Mouse (Mus musculus): ENCODE data around the gene Ripk3. TPM values are rescaled to one million over a fixed set of nuclear protein-coding genes. Genes with fewer than 3 reads are reported as not detected.

Ripk3 gene
- polyA plus RNA-seq (2015; fragmentation: Nextera tagmentation; extraction: Ambion mirVana): 41.1 and 44.4 TPM in 2 replicates

GRCm38 (mm10) chr14:55788256-55789050 is at the start of gene Ripk3:
Gene Ripk3, minus strand, starts transcription at chr14:55788865.
- 4% methylated on average over 40 of the region's 40 CpGs for WGBS
- H3K9me3 ChIP-seq: no peaks in the 10 kb centered on the region
- peaks cover 16% of the 10 kb centered on the region for H3K4me1 ChIP-seq
- H3K9ac ChIP-seq: peak within 1 kb of the TSS; percentile 71
- ATAC-seq (ENCODE audit: insufficient number of reproducible peaks, insufficient read depth, low FRiP score, low TSS enrichment, low read depth): no peak
- no peak within 1 kb of the TSS for H3K27ac ChIP-seq
- H3K36me3 ChIP-seq: peaks cover 6% of the 10 kb centered on the region
- peaks cover 58% of the 10 kb centered on the region for H3K27me3 ChIP-seq
- peak within 1 kb of the TSS; percentile 56 for H3K4me3 ChIP-seq
- H3K4me2 ChIP-seq: peak within 1 kb of the TSS; percentile 91

GRCm38 (mm10) chr14:55838312-55838711 is 49.6 kb upstream of the Ripk3 start:
- Histone ChIP-seq H3K9me3 (no peaks in the 10 kb centered on the region), H3K27me3 (no peaks in the 10 kb centered on the region), H3K36me3 (peaks cover 13% of the 10 kb centered on the region), H3K4me3 (no peak overlapping the region), H3K9ac (no peak overlapping the region), H3K4me2 (no peak overlapping the region), H3K27ac (no peak overlapping the region), H3K4me1 (peaks cover 31% of the 10 kb centered on the region)
- no peak for ATAC-seq (ENCODE audit: insufficient number of reproducible peaks, insufficient read depth, low FRiP score, low TSS enrichment, low read depth)
- WGBS: 89% methylated on average over 5 of the region's 5 CpGs

DNA sequence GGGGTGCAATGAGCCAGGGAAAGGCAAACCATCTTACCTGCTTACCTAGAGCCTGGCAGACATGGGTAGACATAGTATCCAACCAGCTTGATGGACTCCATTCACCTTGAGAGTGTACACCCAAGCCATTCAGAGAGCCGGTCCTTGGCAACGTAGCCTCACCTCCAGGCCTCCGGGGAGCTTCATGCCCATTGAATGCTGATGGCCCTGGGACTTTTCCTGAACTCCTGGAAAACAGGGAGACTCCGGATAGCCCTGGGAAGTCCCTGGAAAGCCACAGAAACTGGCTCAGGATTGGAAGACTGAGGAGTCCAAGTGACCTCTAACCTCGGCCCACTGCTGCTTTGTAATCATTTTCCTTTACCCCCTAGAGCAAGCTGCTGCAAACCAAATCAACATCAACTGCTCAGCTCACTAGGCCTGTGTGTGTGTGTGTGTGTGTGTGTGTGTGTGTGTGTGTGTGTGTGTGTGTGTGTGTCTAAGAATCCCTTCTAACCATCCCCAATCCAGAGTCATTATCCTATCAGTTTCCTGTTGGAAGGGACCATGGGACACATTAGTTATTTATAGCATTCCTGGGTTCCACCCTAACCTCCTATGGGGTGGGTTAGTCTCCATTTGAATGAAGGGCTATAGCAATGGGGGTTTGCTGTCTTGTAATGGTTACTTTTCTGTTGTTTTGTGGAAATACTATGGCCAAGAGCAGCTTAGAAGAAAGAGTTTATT is 46.3 kb upstream of the Ripk3 start:
- Histone ChIP-seq H3K9me3 (no peaks in the 10 kb centered on the region), H3K36me3 (peaks cover 45% of the 10 kb centered on the region), H3K4me2 (no peak overlapping the region), H3K4me1 (peaks cover 50% of the 10 kb centered on the region), H3K27ac (peak overlapping the region; percentile 30; the same call in 1 of the 2 replicates), H3K4me3 (no peak overlapping the region), H3K27me3 (no peaks in the 10 kb centered on the region), H3K9ac (no peak overlapping the region)
- 64% methylated on average over 5 of the region's 5 CpGs for WGBS
- ATAC-seq (ENCODE audit: insufficient number of reproducible peaks, insufficient read depth, low FRiP score, low TSS enrichment, low read depth): no peak

- no peak for ATAC-seq (ENCODE audit: insufficient number of reproducible peaks, insufficient read depth, low FRiP score, low TSS enrichment, low read depth)
- Histone ChIP-seq H3K4me1 (peaks cover 68% of the 10 kb centered on the region), H3K9me3 (no peaks in the 10 kb centered on the region), H3K4me3 (no peak overlapping the region), H3K4me2 (no peak overlapping the region), H3K9ac (no peak overlapping the region), H3K36me3 (peaks cover 63% of the 10 kb centered on the region), H3K27me3 (no peaks in the 10 kb centered on the region), H3K27ac (peak overlapping the region; percentile 30)
- 86% methylated on average over 4 of the region's 4 CpGs for WGBS
These were observed 44.5 kb upstream of the Ripk3 start for GRCm38 (mm10) chr14:55833126-55833525.

- Histone ChIP-seq H3K27me3 (no peaks in the 10 kb centered on the region), H3K27ac (no peak overlapping the region), H3K9ac (no peak overlapping the region; the same call in 1 of the 2 replicates), H3K4me1 (peaks cover 77% of the 10 kb centered on the region), H3K4me3 (no peak overlapping the region), H3K9me3 (no peaks in the 10 kb centered on the region), H3K36me3 (peaks cover 82% of the 10 kb centered on the region), H3K4me2 (no peak overlapping the region)
- ATAC-seq (ENCODE audit: insufficient number of reproducible peaks, insufficient read depth, low FRiP score, low TSS enrichment, low read depth): no peak
- 76% methylated on average over 4 of the region's 4 CpGs for WGBS
These were observed 41.7 kb upstream of the Ripk3 start for GRCm38 (mm10) chr14:55830331-55830730.

DNA sequence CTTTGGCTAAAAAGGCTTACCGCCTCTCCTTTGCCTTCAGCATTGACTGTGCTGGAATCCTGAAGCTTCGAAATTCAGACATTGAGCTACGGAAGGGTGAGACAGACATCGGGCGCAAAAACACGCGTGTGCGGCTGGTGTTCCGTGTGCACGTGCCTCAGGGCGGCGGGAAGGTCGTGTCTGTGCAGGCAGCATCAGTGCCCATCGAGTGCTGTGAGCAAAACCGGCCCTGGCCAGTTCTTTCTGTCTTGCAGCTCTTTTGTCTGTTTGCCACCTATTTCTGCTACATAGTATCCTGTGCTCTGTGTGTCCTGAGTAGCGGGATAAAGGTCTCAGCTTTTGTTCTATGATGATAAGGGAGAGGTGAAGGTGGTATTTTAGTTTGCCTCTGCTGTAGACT is 41.2 kb upstream of the Ripk3 start:
- Histone ChIP-seq H3K4me2 (no peak overlapping the region), H3K4me3 (no peak overlapping the region), H3K27me3 (no peaks in the 10 kb centered on the region), H3K9me3 (no peaks in the 10 kb centered on the region), H3K36me3 (peaks cover 82% of the 10 kb centered on the region), H3K27ac (no peak overlapping the region), H3K9ac (no peak overlapping the region; the same call in 1 of the 2 replicates), H3K4me1 (peaks cover 72% of the 10 kb centered on the region)
- no peak for ATAC-seq (ENCODE audit: insufficient number of reproducible peaks, insufficient read depth, low FRiP score, low TSS enrichment, low read depth)
- WGBS: 78% methylated on average over 16 of the region's 16 CpGs

- H3K4me2 ChIP-seq: peak overlapping the region; percentile 94
- peak overlapping the region; percentile 86 for H3K4me3 ChIP-seq
- H3K36me3 ChIP-seq: peaks cover 74% of the 10 kb centered on the region
- H3K4me1 ChIP-seq: peaks cover 66% of the 10 kb centered on the region
- no peak for ATAC-seq (ENCODE audit: insufficient number of reproducible peaks, insufficient read depth, low FRiP score, low TSS enrichment, low read depth)
- H3K9ac ChIP-seq: peak overlapping the region; percentile 97; the same call in 1 of the 2 replicates
- H3K27me3 ChIP-seq: no peaks in the 10 kb centered on the region
- H3K27ac ChIP-seq: no peak overlapping the region; the same call in 1 of the 2 replicates
- H3K9me3 ChIP-seq: no peaks in the 10 kb centered on the region
- WGBS: 22% methylated on average over 3 of the region's 3 CpGs
These were observed 40.1 kb upstream of the Ripk3 start for GRCm38 (mm10) chr14:55828716-55829263.

GRCm38 (mm10) chr14:55826551-55827340 is 38.1 kb upstream of the Ripk3 start:
- no peak for ATAC-seq (ENCODE audit: insufficient number of reproducible peaks, insufficient read depth, low FRiP score, low TSS enrichment, low read depth)
- Histone ChIP-seq H3K36me3 (peaks cover 55% of the 10 kb centered on the region), H3K4me1 (peaks cover 63% of the 10 kb centered on the region), H3K4me3 (peak overlapping the region; percentile 86), H3K9me3 (no peaks in the 10 kb centered on the region), H3K9ac (peak overlapping the region; percentile 97), H3K27ac (peak overlapping the region; percentile 100), H3K4me2 (peak overlapping the region; percentile 94), H3K27me3 (no peaks in the 10 kb centered on the region)
- 8% methylated on average over 41 of the region's 41 CpGs for WGBS

DNA sequence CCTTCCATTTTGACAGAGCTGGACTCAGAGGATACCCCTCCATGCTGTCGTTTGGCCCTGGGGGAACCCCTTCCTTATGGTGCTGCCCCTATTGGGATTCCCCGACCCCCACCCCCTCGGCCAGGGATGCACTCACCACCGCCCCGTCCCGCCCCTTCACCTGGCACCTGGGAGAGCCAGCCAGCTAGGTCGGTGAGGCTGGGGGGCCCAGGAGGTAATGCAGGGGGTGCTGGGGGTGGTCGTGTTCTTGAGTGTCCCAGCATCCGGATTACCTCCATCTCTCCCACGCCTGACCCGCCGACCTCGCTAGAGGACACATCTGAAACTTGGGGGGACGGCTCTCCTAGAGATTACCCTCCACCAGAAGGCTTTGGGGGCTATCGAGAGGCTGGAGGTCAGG is 37.5 kb upstream of the Ripk3 start:
- H3K27me3 ChIP-seq: no peaks in the 10 kb centered on the region
- H3K4me1 ChIP-seq: peaks cover 59% of the 10 kb centered on the region
- H3K27ac ChIP-seq: peak overlapping the region; percentile 100
- peak overlapping the region; percentile 97 for H3K9ac ChIP-seq
- peak overlapping the region; percentile 86 for H3K4me3 ChIP-seq
- peaks cover 49% of the 10 kb centered on the region for H3K36me3 ChIP-seq
- ATAC-seq (ENCODE audit: insufficient number of reproducible peaks, insufficient read depth, low FRiP score, low TSS enrichment, low read depth): no peak
- 3% methylated on average over 15 of the region's 15 CpGs for WGBS
- no peaks in the 10 kb centered on the region for H3K9me3 ChIP-seq
- H3K4me2 ChIP-seq: peak overlapping the region; percentile 94

- H3K4me3 ChIP-seq: peak overlapping the region; percentile 86
- no peaks in the 10 kb centered on the region for H3K9me3 ChIP-seq
- H3K4me1 ChIP-seq: peaks cover 54% of the 10 kb centered on the region
- H3K4me2 ChIP-seq: peak overlapping the region; percentile 94
- H3K27ac ChIP-seq: peak overlapping the region; percentile 100
- H3K36me3 ChIP-seq: peaks cover 42% of the 10 kb centered on the region
- no peak for ATAC-seq (ENCODE audit: insufficient number of reproducible peaks, insufficient read depth, low FRiP score, low TSS enrichment, low read depth)
- WGBS: under 1% methylated on average over 28 of the region's 37 CpGs
- H3K9ac ChIP-seq: peak overlapping the region; percentile 97
- no peaks in the 10 kb centered on the region for H3K27me3 ChIP-seq
These were observed 36.8 kb upstream of the Ripk3 start for GRCm38 (mm10) chr14:55825216-55826051.

Data from embryonic facial prominence, embryonic 13.5 days (tissue).